ENCODE assay signal across 24 mouse cellular contexts in genomic region chr6:145464027-145464426, GRCm38 (mm10).
DNase-seq lines count a peak whose midpoint lies in the region; ATAC-seq and TF ChIP-seq lines count a peak whose summit lies in the region.
"Had no signal": no experiment of that assay in that cellular context is flagged by ENCODE, and none has a peak within 500 bp of the region (broad histone marks: within the 10 kb centered on the region; RNA-seq: fewer than 3 reads in every experiment).

No protein-coding gene starts in this region.

- peaks cover 41% of the 10 kb centered on the region for H3K4me1 ChIP-seq in heart, embryonic 12.5 days (replicated peaks)
- no peaks in the 10 kb centered on the region for H3K4me1 ChIP-seq in intestine, postnatal 0 days (replicated peaks; ENCODE audit: control insufficient read depth, insufficient read depth, low read length)
- no peaks in the 10 kb centered on the region for H3K4me1 ChIP-seq in intestine, embryonic 16.5 days (ENCODE audit: control insufficient read depth, insufficient read depth, low read length)
- H3K4me1 ChIP-seq in liver, postnatal 0 days (ENCODE audit: insufficient read depth), result no peaks in the 10 kb centered on the region
- H3K4me1 ChIP-seq in cortical plate, adult 2 months (ENCODE audit: control insufficient read depth, insufficient read depth, low read length), result no peaks in the 10 kb centered on the region; the same call in 1 of the 2 replicates
- H3K4me1 ChIP-seq: hindbrain, embryonic 15.5 days; intestine, embryonic 15.5 days; liver, embryonic 13.5 days; neural tube, embryonic 12.5 days had no signal

- H3K36me3 ChIP-seq in heart, embryonic 12.5 days, result no peaks in the 10 kb centered on the region
- no peaks in the 10 kb centered on the region for H3K36me3 ChIP-seq in intestine, postnatal 0 days (ENCODE audit: control insufficient read depth, insufficient read depth)
- H3K36me3 ChIP-seq in intestine, embryonic 16.5 days (ENCODE audit: control insufficient read depth, insufficient read depth, low read length), result no peaks in the 10 kb centered on the region
- no peaks in the 10 kb centered on the region for H3K36me3 ChIP-seq in liver, postnatal 0 days (replicated peaks; ENCODE audit: insufficient read depth, low read length)
- H3K36me3 ChIP-seq: embryonic facial prominence, embryonic 12.5 days; forebrain, embryonic 12.5 days; G1E; hindbrain, embryonic 15.5 days; intestine, embryonic 15.5 days; limb, embryonic 12.5 days; liver, embryonic 13.5 days; neural tube, embryonic 12.5 days had no signal

- peak; percentile 46 for TF ChIP-seq CTCF in intestine, postnatal 0 days (IDR thresholded peaks at IDR 0.05; ENCODE audit: low read depth)
- TF ChIP-seq CTCF in liver, postnatal 0 days (IDR thresholded peaks at IDR 0.05; ENCODE audit: low read depth), result peak; percentile 31; the same call in 1 of the 2 replicates
- TF ChIP-seq CTCF in cortical plate, adult 2 months (IDR thresholded peaks at IDR 0.05; ENCODE audit: extremely low read depth, insufficient read depth, low read length), result 0 out of 2 replicates have a peak, but pooled peaks have one; percentile 3

- no peak for TF ChIP-seq EP300 in liver, postnatal 0 days (IDR thresholded peaks at IDR 0.05; ENCODE audit: low read depth)

- ATAC-seq in heart, embryonic 12.5 days (ENCODE audit: insufficient number of reproducible peaks, low FRiP score), result no peak
- ATAC-seq in intestine, postnatal 0 days, result no peak
- no peak for ATAC-seq in intestine, embryonic 16.5 days
- no peak for ATAC-seq in liver, postnatal 0 days
- ATAC-seq: intestine, embryonic 15.5 days; Patski had no signal

- H3K4me2 ChIP-seq in heart, embryonic 12.5 days, result no peak overlapping the region; the same call in 1 of the 2 replicates
- no peak overlapping the region for H3K4me2 ChIP-seq in intestine, postnatal 0 days (replicated peaks; ENCODE audit: low read depth)
- H3K4me2 ChIP-seq in intestine, embryonic 16.5 days (ENCODE audit: low read depth, low read length), result no peak overlapping the region
- no peak overlapping the region for H3K4me2 ChIP-seq in liver, postnatal 0 days (ENCODE audit: low read depth, low read length)
- H3K4me2 ChIP-seq: embryonic facial prominence, embryonic 12.5 days; forebrain, embryonic 12.5 days; hindbrain, embryonic 15.5 days; intestine, embryonic 15.5 days; limb, embryonic 12.5 days; liver, embryonic 13.5 days; neural tube, embryonic 12.5 days had no signal

- H3K27ac ChIP-seq in heart, embryonic 12.5 days (ENCODE audit: poor library complexity, severe bottlenecking), result peak overlapping the region; percentile 94
- no peak overlapping the region for H3K27ac ChIP-seq in intestine, postnatal 0 days (ENCODE audit: low read depth, low read length)
- H3K27ac ChIP-seq in intestine, embryonic 16.5 days (ENCODE audit: low read length), result no peak overlapping the region
- H3K27ac ChIP-seq in liver, postnatal 0 days (ENCODE audit: low read depth), result no peak overlapping the region
- no peak overlapping the region for H3K27ac ChIP-seq in cortical plate, adult 2 months (ENCODE audit: insufficient read depth, low read length)
- H3K27ac ChIP-seq: embryonic facial prominence, embryonic 12.5 days; forebrain, embryonic 12.5 days; hindbrain, embryonic 15.5 days; intestine, embryonic 15.5 days; limb, embryonic 12.5 days; liver, embryonic 13.5 days; neural tube, embryonic 12.5 days had no signal

- WGBS in heart, embryonic 12.5 days, result 73% methylated on average over 4 of the region's 4 CpGs
- WGBS in intestine, postnatal 0 days, result 89% methylated on average over 4 of the region's 4 CpGs
- 91% methylated on average over 4 of the region's 4 CpGs for WGBS in intestine, embryonic 16.5 days
- WGBS in liver, postnatal 0 days (ENCODE audit: insufficient replicate concordance), result 72% methylated on average over 4 of the region's 4 CpGs

- no peak for TF ChIP-seq POLR2A in cortical plate, adult 2 months (IDR thresholded peaks at IDR 0.05; ENCODE audit: extremely low read depth, insufficient read depth, low read length)

- H3K9ac ChIP-seq in heart, embryonic 12.5 days, result no peak overlapping the region
- H3K9ac ChIP-seq in intestine, postnatal 0 days (ENCODE audit: low read depth, low read length), result no peak overlapping the region
- no peak overlapping the region for H3K9ac ChIP-seq in intestine, embryonic 16.5 days (ENCODE audit: low read depth, low read length)
- no peak overlapping the region for H3K9ac ChIP-seq in liver, postnatal 0 days (replicated peaks)
- H3K9ac ChIP-seq: embryonic facial prominence, embryonic 12.5 days; forebrain, embryonic 12.5 days; hindbrain, embryonic 15.5 days; intestine, embryonic 15.5 days; limb, embryonic 12.5 days; liver, embryonic 13.5 days; neural tube, embryonic 12.5 days had no signal

- H3K9me3 ChIP-seq in heart, embryonic 12.5 days (replicated peaks), result no peaks in the 10 kb centered on the region
- H3K9me3 ChIP-seq in intestine, postnatal 0 days (ENCODE audit: control insufficient read depth), result no peaks in the 10 kb centered on the region
- no peaks in the 10 kb centered on the region for H3K9me3 ChIP-seq in intestine, embryonic 16.5 days (ENCODE audit: control insufficient read depth, low read length)
- H3K9me3 ChIP-seq in liver, postnatal 0 days (ENCODE audit: low read length), result no peaks in the 10 kb centered on the region
- H3K9me3 ChIP-seq: embryonic facial prominence, embryonic 12.5 days; forebrain, embryonic 12.5 days; hindbrain, embryonic 15.5 days; intestine, embryonic 15.5 days; neural tube, embryonic 12.5 days had no signal

- no peak overlapping the region for H3K4me3 ChIP-seq in heart, embryonic 12.5 days
- H3K4me3 ChIP-seq in intestine, postnatal 0 days (ENCODE audit: low read depth, low read length), result no peak overlapping the region
- no peak overlapping the region for H3K4me3 ChIP-seq in intestine, embryonic 16.5 days (ENCODE audit: low read length)
- H3K4me3 ChIP-seq in liver, postnatal 0 days (ENCODE audit: low read depth, low read length), result no peak overlapping the region
- H3K4me3 ChIP-seq in cortical plate, adult 2 months (ENCODE audit: insufficient read depth, low read length), result no peak overlapping the region
- H3K4me3 ChIP-seq: embryonic facial prominence, embryonic 12.5 days; forebrain, embryonic 12.5 days; hindbrain, embryonic 15.5 days; intestine, embryonic 15.5 days; limb, embryonic 12.5 days; liver, embryonic 13.5 days; neural tube, embryonic 12.5 days had no signal

- H3K27me3 ChIP-seq in heart, embryonic 12.5 days (replicated peaks), result no peaks in the 10 kb centered on the region
- H3K27me3 ChIP-seq in intestine, postnatal 0 days (replicated peaks; ENCODE audit: control insufficient read depth, insufficient read depth, low read length), result no peaks in the 10 kb centered on the region
- H3K27me3 ChIP-seq in intestine, embryonic 16.5 days (replicated peaks; ENCODE audit: control insufficient read depth, insufficient read depth, low read length), result 0 out of 2 replicates have a peak, but pooled peaks cover 1% of the 10 kb centered on the region
- no peaks in the 10 kb centered on the region for H3K27me3 ChIP-seq in liver, postnatal 0 days (ENCODE audit: insufficient read depth, low read length)
- H3K27me3 ChIP-seq: embryonic facial prominence, embryonic 12.5 days; forebrain, embryonic 12.5 days; hindbrain, embryonic 15.5 days; intestine, embryonic 15.5 days; limb, embryonic 12.5 days; liver, embryonic 13.5 days; neural tube, embryonic 12.5 days had no signal

- DNase-seq in heart, adult 11 months, result no peak
- no peak for DNase-seq in liver, postnatal 0 days
- no peak for DNase-seq in liver
- DNase-seq in adrenal gland, postnatal 10 days, result no peak
- DNase-seq: cerebellum, adult 11-12 months; cerebellum, postnatal 14 days; gastrocnemius, postnatal 25 days; kidney, postnatal 10 days; liver, embryonic 13.5 days; lung, postnatal 10 days; midbrain, embryonic 14.5 days; right cerebral cortex, postnatal 14 days had no signal
